Mouse (Mus musculus) frontal cortex, postnatal 10 days (tissue): ENCODE results near the gene Oxsm.
A peak's percentile ranks its signal among the peaks of the same experiment; 100 is the strongest.

Experiments
- DNase-seq, 2 experiments: peaks; one replicate each; pipeline ENCODE4 v3.0.0; 2022; ENCODE audit warnings: low spot score in 2 of 2, mixed read lengths in 1 of 2

Gene Oxsm

DNA sequence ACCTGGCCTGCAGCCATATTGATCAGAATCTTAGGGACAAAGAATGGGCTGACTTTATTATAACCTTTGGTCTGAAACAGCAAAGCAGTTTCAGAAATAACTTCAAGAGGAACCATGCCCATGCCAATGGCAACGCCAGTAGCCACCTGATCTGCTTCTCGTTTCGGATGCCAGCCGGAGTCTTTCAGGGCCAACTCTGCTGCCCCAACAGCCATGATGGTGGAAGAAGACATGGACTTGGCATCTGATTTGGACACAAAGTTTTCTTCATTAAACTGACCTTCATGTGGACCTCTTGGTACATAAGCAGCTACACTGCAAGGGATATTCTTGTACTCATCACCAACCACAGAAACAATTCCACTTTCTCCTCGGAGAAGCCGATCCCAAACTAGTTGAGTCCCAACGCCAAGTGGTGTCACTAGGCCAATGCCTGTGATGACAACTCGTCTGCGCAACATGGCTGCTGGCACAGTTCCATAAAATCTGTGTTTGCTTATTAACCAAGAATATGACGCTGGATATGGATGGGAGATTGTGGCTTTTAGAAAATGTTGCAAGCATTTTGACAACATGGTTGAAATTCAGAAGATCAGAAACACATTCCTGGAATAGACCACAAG, 7.3 kb downstream of the Oxsm start:
- no peak for DNase-seq

DNA sequence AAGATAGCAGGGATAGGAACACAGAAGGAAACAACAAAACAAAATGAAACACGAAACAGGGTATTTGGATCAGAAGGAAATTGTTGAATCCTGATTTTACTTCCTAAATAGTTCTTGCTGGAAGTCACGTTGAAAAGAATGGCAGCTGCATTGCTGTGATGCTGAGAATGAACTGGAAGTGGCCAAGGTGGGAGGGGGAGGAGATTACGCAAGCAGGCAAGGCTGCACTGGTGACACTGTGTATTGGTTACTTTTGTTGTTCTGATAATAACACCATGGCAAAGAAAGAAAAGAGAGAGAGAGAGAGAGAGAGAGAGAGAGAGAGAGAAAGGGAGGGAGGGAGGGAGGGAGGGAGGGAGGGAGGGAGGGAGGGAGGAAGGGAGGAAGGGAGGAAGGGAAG, 13.1 kb downstream of the Oxsm start:
- no peak for DNase-seq

DNA sequence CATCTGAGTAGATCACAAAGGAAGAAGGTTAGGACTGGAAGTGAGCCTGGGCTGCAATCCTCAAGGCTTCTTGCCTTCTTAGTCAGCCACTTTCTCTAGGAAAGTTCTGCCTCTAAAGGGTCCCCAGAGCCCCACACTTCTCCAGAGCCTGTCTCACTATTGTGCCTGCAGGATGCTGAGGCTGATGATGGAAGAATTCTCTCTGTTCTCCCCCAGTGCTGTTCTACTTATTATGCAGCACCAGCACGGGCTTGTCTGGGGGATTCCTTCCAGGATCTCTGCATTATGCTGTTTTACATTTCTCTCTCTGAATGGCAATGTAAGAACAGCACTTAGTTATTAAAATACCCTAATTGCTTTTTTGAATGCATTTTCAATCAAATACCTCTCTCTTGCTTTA, 16.1 kb downstream of the Oxsm start:
- no peak for DNase-seq

DNA sequence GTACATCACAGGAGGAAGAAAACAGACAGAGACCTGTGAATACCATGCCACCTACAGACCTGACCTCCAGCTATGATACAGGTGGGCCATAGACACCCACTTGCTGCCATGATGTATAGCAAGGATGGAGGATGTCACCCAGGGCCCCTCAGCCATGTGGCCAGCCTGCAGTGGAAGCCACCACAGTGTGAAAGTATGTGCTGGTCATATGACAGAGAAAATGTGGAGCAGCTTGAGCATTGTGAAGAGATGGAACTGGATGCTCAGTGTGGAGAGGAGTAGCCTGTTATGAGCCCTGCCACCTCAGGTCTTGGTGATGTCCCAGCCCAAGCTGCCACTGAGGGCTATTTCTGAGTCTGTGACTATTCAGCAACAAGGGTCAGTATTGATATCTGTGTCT, 19.0 kb downstream of the Oxsm start:
- no peak for DNase-seq

DNA sequence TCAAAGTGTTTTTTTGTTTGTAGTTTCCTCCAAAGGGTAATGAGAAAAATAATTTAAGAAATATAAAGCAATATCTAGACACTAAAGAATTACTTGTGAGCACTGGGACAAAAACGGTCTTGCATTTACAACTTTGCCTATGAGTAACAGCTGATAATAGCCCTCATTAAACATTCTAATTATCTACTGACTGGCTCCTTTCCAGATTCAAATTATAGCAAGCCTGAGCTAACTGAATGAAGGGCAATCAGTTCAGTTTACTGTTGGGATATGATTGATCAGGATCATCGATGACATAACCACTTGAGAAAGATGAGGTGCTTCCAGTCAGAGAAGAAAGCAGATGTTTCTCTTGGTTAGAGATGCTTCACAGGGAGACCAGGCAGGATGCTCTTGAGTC, 20.2 kb downstream of the Oxsm start:
- DNase-seq = no peak

DNA sequence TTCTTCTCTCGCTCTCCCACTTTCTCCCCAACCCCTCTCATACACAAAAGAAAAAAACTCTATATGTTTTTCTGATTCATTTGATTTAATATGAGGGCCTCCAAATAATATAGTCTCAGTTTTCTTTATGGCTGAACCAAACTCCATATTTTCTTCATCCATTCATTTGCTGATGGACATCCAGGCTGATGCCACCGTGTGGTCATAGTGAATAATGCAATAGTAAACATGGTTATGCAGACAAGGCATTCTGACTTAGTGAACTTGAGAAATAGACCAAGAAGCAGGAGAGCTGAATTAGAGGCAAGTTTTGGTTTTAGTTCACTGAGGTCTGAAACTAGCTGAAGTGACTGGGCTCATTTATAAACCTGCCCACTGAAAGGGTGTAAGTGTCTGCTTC, 30.6 kb downstream of the Oxsm start:
- no peak for DNase-seq

DNA sequence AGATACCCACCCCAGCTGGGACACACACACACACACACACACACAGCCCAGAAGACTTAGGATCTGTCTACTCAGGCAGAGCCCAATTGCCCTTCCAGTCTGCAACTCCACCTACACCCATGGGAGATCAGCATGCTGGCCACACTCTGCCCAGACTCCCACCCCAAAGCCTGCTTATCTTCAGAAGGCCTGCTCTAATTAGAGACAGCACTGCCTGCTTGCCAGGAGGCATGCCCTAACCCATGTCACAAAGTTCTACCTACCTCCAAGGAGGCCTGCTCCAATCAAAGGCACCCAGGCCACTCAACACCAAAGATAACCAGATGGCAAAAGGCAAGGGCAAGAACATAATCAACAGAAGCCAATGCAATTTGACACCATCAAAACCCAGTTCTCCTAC, 41.9 kb downstream of the Oxsm start:
- no peak for DNase-seq

DNA sequence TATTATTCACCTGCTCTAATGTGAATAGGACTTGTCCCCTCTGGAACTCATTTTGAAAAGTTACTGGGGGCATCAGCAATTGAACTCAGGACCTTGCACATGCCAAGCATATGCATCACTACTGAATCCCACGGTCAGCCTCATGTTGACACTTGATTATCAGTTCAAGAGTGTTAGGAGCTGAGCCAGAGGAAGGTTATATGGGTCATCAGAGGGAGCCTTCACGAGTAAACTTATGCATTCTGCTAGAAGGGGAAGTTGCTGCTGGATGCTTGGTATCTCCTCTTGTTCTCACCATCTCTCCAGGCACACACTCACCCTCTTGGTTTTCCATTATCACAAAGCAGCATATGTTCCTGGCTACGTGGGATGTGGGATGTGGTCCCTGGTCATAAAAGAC, 47.9 kb downstream of the Oxsm start:
- no peak for DNase-seq

DNA sequence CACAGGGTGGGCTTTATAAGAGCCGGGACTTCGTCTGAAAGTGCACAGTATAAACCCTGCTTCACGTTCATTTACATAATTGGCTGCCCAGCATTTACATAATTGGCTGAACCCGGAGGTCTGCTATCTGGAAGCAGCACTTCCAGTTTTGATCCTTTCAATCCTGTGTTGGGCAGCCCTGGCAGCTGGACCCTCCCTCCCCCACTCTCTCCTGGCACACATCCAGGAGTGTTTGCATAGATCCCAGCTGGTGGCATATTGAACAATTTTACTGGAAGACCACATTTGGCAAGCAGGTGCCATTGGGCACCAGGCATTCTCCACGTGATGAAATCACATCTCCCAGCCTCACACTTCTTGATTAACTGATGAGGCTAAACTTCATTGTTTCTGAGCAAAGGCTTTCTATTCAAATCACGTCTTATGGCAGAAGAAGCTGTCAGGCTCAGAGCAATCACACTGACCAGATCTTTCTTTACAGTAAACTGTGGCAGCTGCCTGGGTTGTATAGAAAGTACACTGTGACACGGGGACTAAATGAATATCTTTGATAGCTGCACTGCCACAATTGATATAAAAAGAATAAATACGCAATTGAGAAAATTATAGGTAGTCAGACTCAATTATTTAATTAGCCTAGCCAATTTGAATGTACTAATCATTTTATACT, 48.5 kb downstream of the Oxsm start:
- DNase-seq = peak; percentile 66 to 73

DNA sequence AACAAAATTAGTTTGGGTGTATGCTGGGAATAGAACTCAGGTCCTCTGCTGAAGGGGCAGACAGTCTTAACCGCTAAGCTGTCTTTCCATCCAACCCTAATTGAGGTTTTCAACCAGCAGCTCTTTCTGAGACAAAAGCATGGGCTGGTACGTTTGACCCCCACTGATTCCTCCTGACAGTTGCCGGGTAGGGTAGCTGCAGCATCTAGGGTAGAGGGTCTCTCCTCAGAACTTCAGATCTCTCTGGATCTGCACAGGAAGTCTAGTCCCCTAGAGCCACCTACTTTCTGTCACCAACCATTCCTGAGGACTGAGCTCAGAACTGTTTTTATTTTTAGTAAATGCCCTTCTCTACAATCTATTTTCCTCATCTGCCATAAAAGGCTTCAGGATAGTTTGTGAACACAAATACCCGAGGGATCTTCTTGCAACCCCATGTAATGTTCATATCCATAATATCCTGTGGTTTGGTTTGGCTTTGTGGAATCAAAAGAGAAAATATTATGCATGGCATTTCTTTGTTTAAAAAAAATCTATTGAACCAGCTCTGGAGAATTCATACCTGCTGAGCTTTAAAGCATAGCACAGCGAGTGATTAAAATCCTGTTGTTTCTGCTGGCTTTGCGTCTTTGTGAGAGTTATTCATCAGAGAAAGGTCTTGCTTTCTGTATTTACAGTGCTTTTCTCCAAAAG, 49.2 kb downstream of the Oxsm start:
- DNase-seq = no peak

DNA sequence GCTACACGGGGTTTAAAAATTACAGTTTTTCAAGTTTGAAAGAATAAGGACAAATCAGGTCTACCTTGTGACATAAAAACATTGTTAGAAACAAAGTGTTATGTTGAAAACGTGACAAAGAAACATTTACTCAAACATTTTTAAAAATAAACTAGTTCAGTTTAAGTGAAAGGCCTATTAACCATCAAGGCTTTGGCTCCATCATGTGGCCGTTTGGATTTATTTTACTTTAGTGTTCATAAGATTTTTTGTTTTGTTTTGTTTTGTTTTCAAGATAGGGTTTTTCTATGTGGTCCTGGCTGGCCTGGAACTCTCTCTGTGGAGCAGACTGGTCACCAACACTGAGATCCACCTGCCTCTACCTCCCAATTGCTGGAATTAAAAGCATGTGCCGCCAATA, 53.1 kb downstream of the Oxsm start:
- DNase-seq = no peak

DNA sequence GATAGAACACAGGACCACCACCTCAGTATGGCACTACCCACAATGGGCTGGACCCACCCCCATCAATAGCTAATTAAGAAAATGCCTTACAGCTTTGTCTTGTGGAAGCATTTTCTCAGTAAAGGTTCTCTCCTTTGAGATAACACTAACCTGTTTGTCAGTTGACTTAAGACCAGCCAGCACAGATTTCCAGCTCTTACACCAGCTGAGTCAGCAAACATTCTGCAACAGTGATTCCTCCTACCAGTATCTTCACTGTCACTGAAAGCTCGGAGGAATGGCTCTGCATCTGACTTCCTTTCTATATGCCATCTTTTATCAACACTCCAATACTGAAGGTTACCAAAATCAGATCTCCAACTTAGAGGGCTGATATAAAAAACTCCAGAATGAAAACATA, 54.1 kb downstream of the Oxsm start:
- DNase-seq = no peak

DNA sequence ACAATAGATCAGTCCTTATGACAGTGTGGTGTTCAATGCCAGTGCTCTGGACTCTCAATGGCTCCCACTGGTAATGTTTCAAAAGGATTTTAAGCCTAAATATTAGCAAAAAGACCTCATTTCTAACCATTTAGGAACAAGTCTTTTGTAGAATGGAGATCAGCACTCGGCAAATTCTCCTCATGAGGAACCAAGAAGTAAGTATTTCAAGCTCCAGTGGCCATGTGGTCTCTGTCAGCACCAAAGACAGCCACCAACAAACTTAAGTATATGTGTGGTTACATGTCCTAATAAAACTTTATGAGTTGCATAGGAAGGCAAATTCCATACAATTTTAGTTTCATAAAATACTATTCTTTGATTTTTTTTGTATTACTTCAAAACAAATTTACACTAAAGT, 55.5 kb downstream of the Oxsm start:
- DNase-seq = no peak

DNA sequence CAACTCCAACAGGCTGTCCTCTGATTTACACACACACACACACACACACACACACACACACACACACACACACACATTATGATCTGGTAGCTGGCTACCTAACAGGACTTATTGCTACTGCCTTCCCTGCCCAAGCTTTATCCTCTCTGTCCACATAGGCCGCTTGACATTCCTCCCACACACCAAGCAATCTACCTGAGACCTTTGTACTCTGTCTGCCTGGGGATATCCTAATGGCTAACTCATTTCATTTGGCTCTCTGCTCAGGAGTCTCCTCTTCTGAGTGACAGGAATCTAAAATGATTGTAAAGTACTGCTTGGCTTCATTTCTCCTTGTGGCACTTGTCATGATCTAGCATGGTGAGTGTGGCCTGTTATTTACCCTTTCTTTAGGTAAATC, 60.5 kb downstream of the Oxsm start:
- DNase-seq = no peak
